In the genomic region with DNA sequence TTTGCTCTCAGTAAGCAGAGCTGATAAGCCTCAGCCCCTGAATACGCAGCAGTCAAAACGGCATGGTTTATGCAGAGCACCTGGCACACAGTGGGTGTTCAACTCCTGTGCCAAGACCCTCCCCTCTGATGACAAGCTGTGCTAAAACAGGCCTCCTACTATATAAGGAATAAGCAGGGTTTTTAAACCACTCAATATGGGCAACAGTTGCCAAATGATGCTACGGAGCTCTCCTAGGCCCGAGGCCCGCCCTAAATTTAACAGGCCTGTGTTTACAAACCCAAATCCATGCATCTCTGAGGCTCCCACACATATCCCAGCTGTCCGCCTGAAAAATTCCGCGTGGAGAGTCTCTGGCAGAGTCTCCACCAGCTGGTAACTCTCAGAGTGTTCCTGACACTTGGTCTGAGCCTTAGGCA, we compare ENCODE assay signal across 7 mouse cellular contexts. TPM values are rescaled to one million over a fixed set of nuclear protein-coding genes. Genes with fewer than 3 reads are reported as not detected.
DNase-seq lines count a peak whose midpoint lies in the region; ATAC-seq and TF ChIP-seq lines count a peak whose summit lies in the region.

No protein-coding gene starts in this region.

- TF ChIP-seq CTCF in intestine, postnatal 0 days (IDR thresholded peaks at IDR 0.05; ENCODE audit: low read depth): no peak

- no peaks in the 10 kb centered on the region for H3K9me3 ChIP-seq in intestine, postnatal 0 days (ENCODE audit: control insufficient read depth)

- ATAC-seq in intestine, postnatal 0 days: 0 out of 2 replicates have a peak, but pooled peaks have one; percentile 22

- no peak overlapping the region for H3K4me2 ChIP-seq in intestine, postnatal 0 days (replicated peaks; ENCODE audit: low read depth)

- no peaks in the 10 kb centered on the region for H3K27me3 ChIP-seq in intestine, postnatal 0 days (replicated peaks; ENCODE audit: control insufficient read depth, insufficient read depth, low read length)

- no peak overlapping the region for H3K4me3 ChIP-seq in intestine, postnatal 0 days (ENCODE audit: low read depth, low read length)

- H3K4me1 ChIP-seq in intestine, postnatal 0 days (replicated peaks; ENCODE audit: control insufficient read depth, insufficient read depth, low read length): no peaks in the 10 kb centered on the region

- peak; percentile 26 for DNase-seq in urinary bladder, postnatal 14 days (ENCODE audit: low spot score)
- DNase-seq in urinary bladder, adult 2 months (ENCODE audit: low spot score): no peak
- peak; percentile 75 for DNase-seq in right cerebral cortex, adult 18-20 months
- DNase-seq in ovary, postnatal 14 days (ENCODE audit: low spot score): no peak
- no peak for DNase-seq in urinary bladder, postnatal 25 days (ENCODE audit: low spot score)
- DNase-seq in ovary, adult 18-20 months (ENCODE audit: low spot score): no peak

- H3K27ac ChIP-seq in intestine, postnatal 0 days (ENCODE audit: low read depth, low read length): no peak overlapping the region

- 55% methylated on average over 8 of the region's 8 CpGs for WGBS in intestine, postnatal 0 days

- no peaks in the 10 kb centered on the region for H3K36me3 ChIP-seq in intestine, postnatal 0 days (ENCODE audit: control insufficient read depth, insufficient read depth)

- no peak overlapping the region for H3K9ac ChIP-seq in intestine, postnatal 0 days (ENCODE audit: low read depth, low read length)

RNA-seq across cellular contexts. Expression of gene Ntrk3, which starts 19.6 kb away (rescaled TPM):
- 1.9 and 2.4 TPM in 2 replicates for polyA plus RNA-seq in urinary bladder, adult 2 months (2012; rRNA removed)
- polyA plus RNA-seq in intestine, postnatal 0 days (2015; fragmentation: Nextera tagmentation; extraction: Ambion mirVana): 1.2 and 1.9 TPM in 2 replicates

Comparison
In these comparisons a context has a peak if more than half of its experiments do, and no peak if none do; other contexts are left out.
1. DNase-seq: peak in urinary bladder, postnatal 14 days (single experiment) and right cerebral cortex, adult 18-20 months (single experiment); none in urinary bladder, adult 2 months (single experiment), ovary, postnatal 14 days (single experiment), urinary bladder, postnatal 25 days (single experiment) and ovary, adult 18-20 months (single experiment).